Mouse (Mus musculus) heart, postnatal 25 days (tissue): ENCODE measurements around the gene 2310002L09Rik. TPM values are rescaled to one million over a fixed set of nuclear protein-coding genes. Genes with fewer than 3 reads are reported as not detected.
"Not testable (repeated sequence)": the region's sequence is repeated elsewhere in the genome, so short reads cannot be mapped to it uniquely, and the experiment has no call there.

Experiments
- DNase-seq: peaks from one replicate; pipeline ENCODE4 v3.0.0; 2022; ENCODE audit warnings: low spot score
- intact Hi-C: fragments of 180-260 bp; cut with DNase I; formaldehyde crosslinking; loops from one replicate; pipeline ENCODE4 v1.15.1; 2025
- total RNA-seq, 2 experiments: library from RNA; stranded (reverse); gene quantifications; 2 replicates each; pipeline ENCODE4 v1.2.3; 2021

The 2310002L09Rik gene
- 10 to 100 TPM; 21.5 to 22.6 TPM for total RNA-seq

GRCm38 (mm10) chr4:73950375-73950896, at the start of gene 2310002L09Rik:
Gene 2310002L09Rik (minus strand): TSS chr4:73950846.
- DNase-seq = no peak
- intact Hi-C loops = no loop called here

- no peak for DNase-seq
- intact Hi-C loops = no loop called here
Observed at GRCm38 (mm10) chr4:73980454-73980853, 29.8 kb upstream of the 2310002L09Rik start.

- DNase-seq, intact Hi-C loops: not testable (repeated sequence)
Observed at GRCm38 (mm10) chr4:73920660-73921059, 30.0 kb downstream of the 2310002L09Rik start, which contains the start of gene Gm11756. Gene Gm11756 (minus strand): TSS chr4:73920760.

- DNase-seq, intact Hi-C loops: not testable (repeated sequence)
Observed at GRCm38 (mm10) chr4:73905853-73906252, 44.8 kb downstream of the 2310002L09Rik start, which contains the start of gene Gm13871. Gene Gm13871 (minus strand): TSS chr4:73905953.

GRCm38 (mm10) chr4:73891012-73891411, 59.6 kb downstream of the 2310002L09Rik start, which contains the start of gene Gm11757:
Gene Gm11757 (minus strand): TSS chr4:73891112.
- intact Hi-C loops, DNase-seq: not testable (repeated sequence)

Other genes with a start within 250 kb of the 2310002L09Rik start
- under 1 TPM; 0.70 to 0.86 TPM for gene Rasef, start 159.9 kb downstream of the 2310002L09Rik start, total RNA-seq
- gene Gm11758, start 74.6 kb downstream of the 2310002L09Rik start, total RNA-seq = not detected
- not detected for gene Gm11757, start 59.7 kb downstream of the 2310002L09Rik start, total RNA-seq
- gene Gm13871, start 44.9 kb downstream of the 2310002L09Rik start, total RNA-seq = not detected
- 1 to 10 TPM; 1.5 to 1.8 TPM for gene Gm11756, start 30.1 kb downstream of the 2310002L09Rik start, total RNA-seq
- under 1 TPM; 0.10 to 0.11 TPM for gene Frmd3, start 62.6 kb upstream of the 2310002L09Rik start, total RNA-seq